Mouse (Mus musculus): Measurements from ENCODE around the gene Taz.

The Taz gene

DNA sequence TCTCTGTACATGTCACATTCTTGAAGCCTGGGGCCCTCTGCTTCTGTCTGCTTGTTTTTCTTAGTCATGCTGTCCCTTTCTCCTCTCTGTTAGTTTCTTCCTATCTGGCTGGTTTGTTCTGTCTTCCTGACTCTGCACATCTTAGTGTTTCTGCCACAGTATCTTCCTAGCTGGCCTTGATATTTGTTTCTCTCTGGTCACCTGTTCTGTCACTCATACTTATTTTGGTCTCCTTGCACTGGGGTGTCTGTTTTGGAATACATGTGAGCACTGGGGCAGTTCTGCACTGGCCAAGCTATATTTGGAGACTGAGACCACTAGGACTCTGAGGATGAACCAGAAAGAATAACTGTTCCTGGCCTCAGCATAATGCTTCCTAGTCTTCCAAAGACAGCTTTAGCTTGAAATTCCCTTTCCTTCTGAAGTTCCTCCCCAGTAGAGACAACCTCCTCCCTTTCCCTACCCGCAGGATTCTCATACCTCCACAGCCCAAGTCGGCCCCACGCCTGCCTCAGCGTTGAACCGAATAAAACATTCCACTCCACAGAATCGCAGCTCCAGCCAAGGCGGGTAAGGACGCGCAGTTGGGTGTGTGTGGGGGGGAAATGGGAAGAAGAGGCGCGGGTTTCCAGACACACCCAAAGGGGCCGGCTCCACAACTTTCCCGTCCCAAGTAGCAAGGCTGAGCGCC, 526 bp upstream of the Taz start:
- DNase-seq: no peak

GRCm38 (mm10) chrX:74282395-74283091, 831 bp downstream of the Taz start:
- DNase-seq: peak; percentile 88

DNA sequence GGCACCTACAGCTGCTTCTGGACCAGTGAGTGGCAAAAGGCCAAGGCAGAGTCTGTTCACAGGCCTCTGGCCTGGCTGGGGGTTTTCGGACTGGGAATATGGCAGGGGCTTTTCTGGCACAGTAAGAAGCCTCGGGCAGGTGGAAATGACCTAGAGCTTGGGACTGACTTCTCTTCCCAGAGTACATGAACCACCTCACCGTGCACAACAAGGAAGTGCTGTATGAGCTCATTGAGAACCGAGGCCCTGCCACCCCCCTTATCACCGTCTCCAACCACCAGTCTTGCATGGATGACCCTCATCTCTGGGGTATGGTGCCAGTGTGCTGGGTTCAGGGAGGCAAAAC, 1.4 kb downstream of the Taz start:
- no peak for DNase-seq

DNA sequence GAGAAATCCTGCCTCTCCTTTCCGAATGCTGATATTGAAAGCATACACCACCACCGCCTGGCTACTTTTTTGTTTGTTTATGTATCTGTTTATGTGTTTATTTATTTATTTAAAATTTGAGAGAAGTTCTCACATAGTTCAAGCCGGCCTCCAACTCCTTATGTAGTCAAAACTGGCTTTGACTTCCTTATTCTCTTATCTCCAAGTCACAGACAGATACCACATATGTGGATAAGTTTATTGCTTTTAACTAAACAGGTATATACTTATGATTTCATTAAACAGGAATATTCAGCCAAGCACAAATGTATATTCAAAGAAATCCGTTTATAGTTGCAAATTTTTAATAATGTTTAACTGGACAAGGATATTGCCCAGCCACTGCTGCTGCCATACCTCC, 11.7 kb downstream of the Taz start:
- DNase-seq: no peak

DNA sequence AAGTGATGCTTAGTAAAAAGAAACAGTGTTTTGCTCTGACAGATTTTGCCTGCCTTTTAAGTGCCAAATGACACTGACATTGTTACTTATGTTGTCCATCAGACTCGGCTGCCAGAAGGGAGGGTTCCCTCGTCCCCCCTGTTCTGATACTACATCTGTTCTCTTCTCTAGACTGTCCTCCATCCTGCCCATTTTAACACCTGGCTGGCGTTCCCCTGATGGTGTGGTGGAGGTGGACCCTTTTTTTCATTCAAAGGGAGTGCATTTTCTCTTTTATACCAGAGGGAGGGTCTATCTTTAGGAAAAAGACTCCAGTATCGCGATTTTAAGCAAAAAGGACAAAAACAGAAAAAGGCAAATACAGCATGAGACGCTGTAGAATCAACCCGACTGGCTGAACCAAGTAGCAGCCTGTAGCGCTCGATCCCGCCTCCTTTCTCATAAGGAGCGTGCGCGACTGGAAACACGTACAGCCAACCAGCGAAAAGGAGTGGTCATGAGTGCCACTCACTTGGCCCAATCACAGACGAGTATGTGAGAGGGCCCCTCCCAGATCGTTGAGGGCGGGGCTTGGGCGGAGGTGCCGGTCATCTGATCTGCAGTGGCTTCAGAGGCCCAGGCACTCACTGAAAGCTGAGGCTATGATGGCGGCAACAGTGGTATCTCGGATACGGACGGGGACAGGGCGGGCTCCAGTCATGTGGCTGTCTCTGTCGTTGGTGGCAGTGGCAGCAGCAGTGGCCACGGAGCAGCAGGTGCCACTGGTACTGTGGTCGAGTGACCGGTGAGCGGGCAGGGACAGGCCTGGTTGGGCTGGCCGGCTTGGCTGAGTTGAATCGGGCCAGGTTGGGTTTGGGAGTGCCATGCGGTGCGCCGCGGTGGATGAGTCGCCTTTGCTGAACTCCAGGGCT, 15.1 kb downstream of the Taz start, which contains the start of gene Atp6ap1:
Gene Atp6ap1 (plus strand): TSS at position 560 of the 911 bp plus-strand sequence.
- peak; percentile 95 for DNase-seq

GRCm38 (mm10) chrX:74298348-74298747, 16.6 kb downstream of the Taz start:
- DNase-seq: no peak

- DNase-seq: no peak
These were observed 18.0 kb downstream of the Taz start for GRCm38 (mm10) chrX:74299721-74300120.

DNA sequence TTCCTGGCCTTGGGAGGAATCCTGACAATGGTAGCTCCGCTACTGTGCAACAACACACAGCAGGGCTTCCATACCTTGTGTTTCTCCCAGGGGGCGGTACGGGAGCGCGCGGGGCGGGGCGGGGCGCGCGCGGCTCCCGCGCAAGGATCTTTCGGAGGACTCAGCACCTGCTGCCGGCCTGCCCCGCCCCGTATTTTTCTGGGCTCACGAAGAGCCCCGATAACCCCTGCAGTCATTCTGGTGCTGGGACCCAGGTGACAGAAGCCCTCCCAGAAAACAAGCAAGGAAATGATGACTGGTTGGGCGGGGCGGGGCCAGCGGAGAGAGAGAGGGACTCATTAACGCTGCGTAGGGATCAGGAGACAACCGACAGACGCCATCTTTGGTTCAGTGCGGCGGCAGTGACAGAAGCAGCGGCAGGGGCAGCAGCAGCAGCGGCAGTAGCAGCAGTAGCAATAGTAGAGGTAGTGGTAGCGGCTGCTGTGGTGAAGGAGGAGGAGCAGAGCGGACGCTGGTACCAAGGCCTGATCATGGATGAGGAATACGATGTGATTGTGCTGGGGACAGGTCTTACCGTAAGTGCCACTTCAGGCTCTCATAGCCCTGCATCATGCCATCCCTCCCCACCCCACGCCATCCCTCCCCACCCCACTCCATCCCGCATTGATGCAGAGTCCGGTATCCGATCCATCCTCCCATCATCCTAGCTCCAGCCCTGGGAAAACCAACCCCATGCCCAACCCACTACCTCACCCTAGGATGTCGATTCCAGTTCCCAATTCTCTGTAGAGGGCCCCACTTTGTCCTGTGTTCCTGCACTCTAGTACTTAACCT, 23.4 kb downstream of the Taz start, which contains the start of gene Gdi1:
Gene Gdi1 (plus strand): TSS at position 132 of the 834 bp plus-strand sequence.
- DNase-seq: peak; percentile 67

DNA sequence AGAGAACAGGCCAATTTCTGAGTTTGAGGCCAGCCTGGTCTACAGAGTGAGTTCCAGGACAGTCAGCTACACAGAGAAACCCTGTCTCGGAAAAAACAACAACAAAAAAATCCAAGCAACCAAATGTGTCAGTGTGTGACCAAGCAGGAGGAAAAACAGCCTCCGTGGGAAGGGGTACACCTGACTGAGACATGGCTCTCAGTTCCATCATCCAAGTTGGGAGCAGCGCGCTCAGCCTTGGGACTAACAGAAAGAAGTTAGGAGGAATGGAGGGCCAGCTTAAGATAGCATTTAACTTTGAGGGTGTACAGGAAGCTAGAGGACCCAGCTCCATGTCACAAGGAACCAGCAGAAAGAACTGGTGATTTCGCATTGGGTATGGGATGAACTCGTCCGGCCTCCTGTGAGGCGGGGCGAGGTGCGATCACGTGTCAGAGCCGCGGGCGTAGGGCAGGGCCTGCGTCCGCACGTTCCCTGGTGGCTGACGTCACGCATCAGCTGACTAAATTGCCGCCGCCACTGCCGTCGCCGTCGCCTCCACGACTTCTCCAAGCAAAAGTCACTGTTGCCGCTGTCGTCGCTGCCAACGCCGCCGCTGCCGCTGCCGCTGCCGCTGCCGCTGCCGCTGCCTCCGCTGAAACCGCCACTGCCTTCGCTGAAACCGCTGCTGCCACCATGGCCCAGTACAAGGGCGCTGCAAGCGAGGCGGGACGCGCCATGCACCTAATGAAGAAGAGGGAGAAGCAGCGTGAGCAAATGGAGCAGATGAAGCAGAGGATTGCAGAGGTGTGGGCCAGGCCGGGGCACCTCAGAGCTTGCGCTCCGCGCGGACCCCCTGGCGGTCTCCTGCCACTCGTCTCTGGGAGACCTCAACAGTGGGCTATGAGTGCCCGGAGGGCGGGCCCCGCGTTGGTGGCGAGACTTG, 31.1 kb downstream of the Taz start, which contains the start of gene Fam50a:
Gene Fam50a (plus strand): TSS at position 494 of the 925 bp plus-strand sequence.
- peak; percentile 92 for DNase-seq

- peak; percentile 15 for DNase-seq
These were observed 47.0 kb downstream of the Taz start, which contains the start of gene Plxna3 for GRCm38 (mm10) chrX:74328725-74329161. TSS of gene Plxna3 (plus strand) at chrX:74329066.

- DNase-seq: no peak
These were observed 47.5 kb downstream of the Taz start for GRCm38 (mm10) chrX:74329215-74329671.

DNA sequence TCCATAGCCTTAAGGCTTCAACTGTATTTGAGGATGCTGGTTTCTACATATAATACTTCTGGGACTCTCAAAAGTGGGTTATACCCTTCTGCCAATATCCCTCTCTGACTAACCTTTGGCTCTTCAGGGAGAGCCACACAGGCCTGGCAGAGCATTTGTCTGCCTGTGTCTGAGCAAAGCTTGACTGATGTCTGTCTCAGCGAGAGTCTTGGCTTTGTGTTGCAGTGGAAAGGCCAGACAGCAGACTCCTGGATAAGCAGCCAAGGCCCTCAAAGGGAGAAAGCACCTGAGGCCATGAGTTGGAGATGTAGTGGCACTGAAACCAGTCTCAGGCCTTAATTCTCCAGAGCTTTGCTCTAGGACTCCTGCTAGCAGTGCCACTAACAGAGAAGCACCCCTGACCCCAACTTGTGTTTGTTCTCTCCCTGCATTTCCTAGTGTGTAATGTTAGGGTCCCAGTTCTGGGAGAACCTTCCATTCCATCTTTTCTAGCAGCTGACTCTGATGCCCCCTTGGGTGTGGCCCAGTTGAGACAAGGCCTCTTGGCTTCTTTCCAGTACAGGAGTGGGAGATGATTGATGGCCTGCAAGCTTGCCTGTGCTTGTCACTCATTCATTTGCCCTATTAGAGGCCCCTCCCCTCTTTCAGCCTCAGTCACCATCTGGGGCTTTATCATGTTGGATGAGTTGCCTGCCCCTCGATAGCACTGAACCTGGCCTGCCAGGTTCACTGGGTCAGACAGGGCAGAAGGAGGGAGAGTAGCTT, 48.6 kb downstream of the Taz start:
- DNase-seq: no peak

Measured in right cerebral cortex, adult 18-20 months (tissue).